Mouse (Mus musculus) embryonic fibroblast, embryonic 13.5 days (primary cell): ENCODE results near the gene Gm42742.

Experiments used
- CTCF ChIP-seq: IDR thresholded peaks from 2 replicates; pipeline ENCODE4 v1.5.1; 2011; ENCODE audit warnings: mild to moderate bottlenecking, control low read depth, low read length, moderate library complexity, borderline replicate concordance; ENCODE audit not compliant: insufficient read depth
- POLR2A ChIP-seq: IDR thresholded peaks from 2 replicates; pipeline ENCODE4 v1.6.1; 2011; ENCODE audit warnings: low read depth, mild to moderate bottlenecking, control low read depth, low read length, moderate library complexity

GRCm38 (mm10) chr7:127022528-127023271, 1.8 kb upstream of the Gm42742 start:
- TF ChIP-seq CTCF (no peak), POLR2A (no peak)
